Mouse (Mus musculus): ENCODE measurements around the gene Megf6. TPM values are rescaled to one million over a fixed set of nuclear protein-coding genes. Genes with fewer than 3 reads are reported as not detected.

Gene Megf6
- polyA plus RNA-seq, 1 experiment from 2014 or later, result 25.2 TPM

DNA sequence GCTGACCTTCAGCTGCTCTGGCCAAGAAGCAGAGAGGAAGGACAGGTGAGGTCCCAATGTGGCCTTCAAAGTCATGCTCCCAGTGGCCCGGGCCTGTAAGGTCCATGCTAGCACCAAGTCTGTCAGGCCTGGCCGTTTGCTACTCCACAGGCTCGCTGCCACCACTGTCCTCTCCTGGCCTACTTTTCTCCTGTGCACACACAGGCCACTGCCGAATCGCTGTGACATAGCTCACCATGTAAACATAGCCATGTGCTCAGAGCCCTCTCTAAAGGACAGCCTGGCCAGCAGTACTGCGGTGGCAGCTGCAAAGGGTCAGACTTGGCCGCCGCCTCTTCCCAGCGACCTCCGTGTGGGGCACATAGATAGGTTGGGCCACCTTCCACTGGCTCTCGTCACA is 16.4 kb upstream of the Megf6 start:
- H3K4me3 ChIP-seq (replicated peaks; ENCODE audit: low read length), result no peak overlapping the region
- peaks cover 26% of the 10 kb centered on the region for H3K36me3 ChIP-seq (ENCODE audit: control insufficient read depth, insufficient read depth, low read length)
- ATAC-seq (ENCODE audit: insufficient read depth, low FRiP score), result no peak
- WGBS, result 66% methylated on average over 11 of the region's 11 CpGs
- H3K9me3 ChIP-seq (replicated peaks; ENCODE audit: control insufficient read depth, low read length), result no peaks in the 10 kb centered on the region
- no peak overlapping the region for H3K27ac ChIP-seq (ENCODE audit: low read length)
- no peak overlapping the region for H3K9ac ChIP-seq (ENCODE audit: low read length)
- H3K4me2 ChIP-seq (ENCODE audit: low read depth, low read length), result no peak overlapping the region
- no peaks in the 10 kb centered on the region for H3K27me3 ChIP-seq (ENCODE audit: control insufficient read depth, insufficient read depth, low read length)
- no peaks in the 10 kb centered on the region for H3K4me1 ChIP-seq (ENCODE audit: control insufficient read depth, insufficient read depth, low read length)

DNA sequence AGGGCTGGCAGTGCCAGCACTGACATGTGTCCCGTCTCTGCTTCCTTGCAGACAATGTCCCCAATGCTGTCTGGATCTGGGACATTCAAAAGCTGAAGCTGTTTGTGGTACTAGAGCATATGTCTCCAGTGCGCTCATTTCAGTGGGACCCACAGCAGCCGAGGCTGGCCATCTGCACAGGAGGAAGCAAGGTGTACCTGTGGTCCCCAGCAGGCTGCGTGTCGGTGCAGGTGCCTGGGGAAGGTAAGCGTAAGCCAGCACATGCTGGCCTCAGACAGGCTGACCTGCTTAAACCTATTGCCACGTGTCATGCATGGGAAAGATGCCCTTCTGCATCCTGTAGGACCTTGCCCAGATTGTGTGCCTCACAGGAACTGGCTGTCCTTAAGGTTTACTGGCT is 14.5 kb upstream of the Megf6 start:
- Histone ChIP-seq H3K27me3 (ENCODE audit: control insufficient read depth, insufficient read depth, low read length) (no peaks in the 10 kb centered on the region), H3K36me3 (ENCODE audit: control insufficient read depth, insufficient read depth, low read length) (peaks cover 26% of the 10 kb centered on the region), H3K4me1 (ENCODE audit: control insufficient read depth, insufficient read depth, low read length) (peaks cover 9% of the 10 kb centered on the region; the same call in 1 of the 2 replicates), H3K4me3 (replicated peaks; ENCODE audit: low read length) (no peak overlapping the region), H3K9ac (ENCODE audit: low read length) (no peak overlapping the region), H3K4me2 (ENCODE audit: low read depth, low read length) (no peak overlapping the region), H3K27ac (ENCODE audit: low read length) (no peak overlapping the region), H3K9me3 (replicated peaks; ENCODE audit: control insufficient read depth, low read length) (no peaks in the 10 kb centered on the region)
- WGBS, result 79% methylated on average over 7 of the region's 7 CpGs
- no peak for ATAC-seq (ENCODE audit: insufficient read depth, low FRiP score)

DNA sequence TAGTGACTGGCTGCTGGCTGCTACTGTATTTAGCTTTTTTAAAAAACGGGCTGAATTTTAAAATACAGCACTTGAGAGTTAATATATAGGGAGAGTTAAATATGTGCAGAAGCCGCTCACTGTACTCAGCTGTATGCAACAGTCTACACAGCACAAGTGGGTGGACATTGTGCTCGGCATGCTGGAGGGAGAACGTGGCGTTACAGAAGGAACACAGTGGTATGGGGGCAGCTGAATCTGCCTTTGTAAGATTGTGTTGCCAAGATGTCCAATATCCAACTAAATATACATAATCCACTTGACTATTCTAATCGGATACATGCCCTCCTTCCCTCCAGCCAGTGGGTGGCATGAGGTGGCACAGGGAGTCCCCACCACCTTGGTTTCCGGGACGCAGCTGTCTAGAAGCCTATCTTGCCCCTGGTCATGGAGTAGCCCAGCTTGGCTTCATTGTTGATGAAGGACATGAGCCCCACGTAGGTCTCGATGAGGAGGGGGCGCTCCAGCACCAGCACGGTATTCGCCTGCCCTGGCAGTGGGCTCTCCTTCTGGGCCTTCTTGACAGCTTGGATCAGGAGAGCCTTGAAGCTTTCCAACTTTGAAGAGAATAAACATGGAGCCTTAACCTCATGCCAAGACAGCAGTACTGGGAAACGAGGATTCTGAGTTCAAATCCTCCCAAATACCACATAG is 12.4 kb upstream of the Megf6 start:
- H3K9me3 ChIP-seq (replicated peaks; ENCODE audit: control insufficient read depth, low read length), result no peaks in the 10 kb centered on the region
- 93% methylated on average over 14 of the region's 14 CpGs for WGBS
- no peak overlapping the region for H3K4me3 ChIP-seq (replicated peaks; ENCODE audit: low read length)
- H3K9ac ChIP-seq (ENCODE audit: low read length), result no peak overlapping the region
- no peak overlapping the region for H3K4me2 ChIP-seq (ENCODE audit: low read depth, low read length)
- peaks cover 14% of the 10 kb centered on the region; the same call in 1 of the 2 replicates for H3K4me1 ChIP-seq (ENCODE audit: control insufficient read depth, insufficient read depth, low read length)
- H3K36me3 ChIP-seq (ENCODE audit: control insufficient read depth, insufficient read depth, low read length), result peaks cover 20% of the 10 kb centered on the region
- no peaks in the 10 kb centered on the region for H3K27me3 ChIP-seq (ENCODE audit: control insufficient read depth, insufficient read depth, low read length)
- H3K27ac ChIP-seq (ENCODE audit: low read length), result no peak overlapping the region
- ATAC-seq (ENCODE audit: insufficient read depth, low FRiP score), result no peak

DNA sequence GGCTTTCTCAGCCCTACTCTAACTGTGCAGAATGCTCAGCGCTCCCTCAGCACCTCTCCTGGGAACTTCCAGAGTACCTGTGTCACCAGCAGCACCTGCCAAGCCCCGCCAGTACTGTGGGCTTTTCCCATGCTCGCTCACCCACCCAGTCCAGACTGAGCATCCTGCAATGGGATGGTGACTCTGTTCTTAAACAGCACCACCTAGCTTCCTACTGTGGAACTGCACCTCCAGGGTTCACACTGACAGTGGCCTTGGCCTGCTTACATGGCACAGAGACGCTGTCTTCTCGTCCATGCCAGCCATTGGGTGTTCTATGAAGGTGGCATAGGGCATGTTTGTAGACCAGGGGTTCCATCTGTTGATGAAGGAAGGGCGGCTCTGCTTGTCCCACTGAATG is 11.5 kb upstream of the Megf6 start:
- no peak for ATAC-seq (ENCODE audit: insufficient read depth, low FRiP score)
- Histone ChIP-seq H3K9me3 (replicated peaks; ENCODE audit: control insufficient read depth, low read length) (no peaks in the 10 kb centered on the region), H3K27ac (ENCODE audit: low read length) (no peak overlapping the region), H3K27me3 (ENCODE audit: control insufficient read depth, insufficient read depth, low read length) (no peaks in the 10 kb centered on the region), H3K4me1 (ENCODE audit: control insufficient read depth, insufficient read depth, low read length) (peaks cover 14% of the 10 kb centered on the region; the same call in 1 of the 2 replicates), H3K9ac (ENCODE audit: low read length) (no peak overlapping the region), H3K4me2 (ENCODE audit: low read depth, low read length) (0 out of 2 replicates have a peak overlapping the region, but pooled peaks have one; percentile 78), H3K36me3 (ENCODE audit: control insufficient read depth, insufficient read depth, low read length) (peaks cover 20% of the 10 kb centered on the region), H3K4me3 (replicated peaks; ENCODE audit: low read length) (no peak overlapping the region)
- 16% methylated on average over 6 of the region's 6 CpGs for WGBS

DNA sequence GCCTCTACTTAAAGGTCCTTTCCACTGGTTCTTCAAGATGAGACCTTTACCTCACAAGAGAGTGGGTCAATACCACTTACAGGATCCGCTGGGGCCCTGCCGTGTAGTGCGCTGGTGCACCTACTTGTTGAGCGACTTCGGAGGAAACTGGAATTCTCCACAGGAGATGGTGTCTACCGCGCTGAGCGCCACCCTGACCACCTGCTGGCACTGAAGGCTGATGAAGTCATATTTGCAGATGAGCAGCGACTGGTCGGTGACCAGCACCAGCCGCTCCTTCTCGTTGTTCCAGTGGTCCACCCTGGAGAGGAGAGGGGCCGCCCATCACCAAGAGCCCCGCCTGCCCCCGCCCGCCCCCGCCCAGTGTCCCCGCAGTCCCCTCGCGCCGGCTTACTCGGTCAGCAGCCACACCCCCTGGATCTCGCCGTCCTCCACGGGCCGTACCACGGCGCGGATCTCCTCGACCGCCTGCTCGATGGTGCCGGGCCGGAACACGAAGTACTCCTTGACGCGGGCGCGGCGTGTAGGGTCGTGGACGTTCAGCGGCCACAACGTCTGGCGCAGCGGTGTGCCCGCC is 10.5 kb upstream of the Megf6 start:
- Histone ChIP-seq H3K36me3 (ENCODE audit: control insufficient read depth, insufficient read depth, low read length) (peaks cover 20% of the 10 kb centered on the region), H3K27me3 (ENCODE audit: control insufficient read depth, insufficient read depth, low read length) (no peaks in the 10 kb centered on the region), H3K4me2 (ENCODE audit: low read depth, low read length) (peak overlapping the region; percentile 78), H3K4me3 (replicated peaks; ENCODE audit: low read length) (peak overlapping the region; percentile 94), H3K9me3 (replicated peaks; ENCODE audit: control insufficient read depth, low read length) (no peaks in the 10 kb centered on the region), H3K27ac (ENCODE audit: low read length) (peak overlapping the region; percentile 79), H3K4me1 (ENCODE audit: control insufficient read depth, insufficient read depth, low read length) (peaks cover 14% of the 10 kb centered on the region; the same call in 1 of the 2 replicates), H3K9ac (ENCODE audit: low read length) (peak overlapping the region; percentile 85)
- 2% methylated on average over 47 of the region's 47 CpGs for WGBS
- ATAC-seq (ENCODE audit: insufficient read depth, low FRiP score), result peak; percentile 32

DNA sequence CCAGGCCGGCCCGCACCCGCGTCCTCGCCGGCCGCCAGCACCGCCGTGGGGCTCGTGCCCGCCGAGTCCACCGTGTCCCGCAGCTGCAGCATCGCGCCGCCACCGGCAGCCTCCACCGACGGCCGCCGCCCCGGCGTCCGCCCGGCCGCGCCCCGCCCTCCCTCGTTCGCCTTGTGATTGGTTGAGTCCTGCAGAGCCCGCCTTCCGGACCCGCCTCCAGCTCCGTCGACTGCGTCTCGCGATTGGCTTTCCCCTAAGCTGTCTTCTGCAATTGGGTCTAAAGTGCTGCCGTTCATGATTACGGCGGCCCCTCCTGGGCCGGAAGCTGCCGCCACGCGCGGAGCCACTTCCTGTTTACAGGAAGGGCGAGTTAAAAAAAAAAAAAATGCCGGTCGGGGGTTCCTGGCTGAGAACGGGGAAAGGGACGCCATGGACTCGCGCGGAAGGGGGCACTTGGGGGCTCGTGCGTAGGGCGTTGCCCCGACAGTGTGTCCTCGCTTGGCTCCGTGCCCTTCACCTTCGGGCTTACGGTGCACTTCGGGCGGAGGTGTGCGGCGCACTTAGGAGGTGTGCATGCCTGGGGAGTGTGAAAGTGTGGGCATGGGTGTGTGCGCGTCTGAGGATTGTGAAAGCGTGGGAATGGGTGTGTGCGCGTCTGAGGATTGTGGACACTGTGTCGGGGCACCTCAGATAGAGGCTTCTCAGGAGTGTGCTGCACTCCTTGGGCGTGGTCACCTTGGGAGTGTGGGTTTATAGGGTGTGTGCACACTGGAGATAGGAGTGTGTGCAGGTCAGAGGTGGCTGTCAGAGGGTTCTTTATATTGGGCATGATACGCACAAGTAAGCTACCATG is 9.8 kb upstream of the Megf6 start, which contains the start of gene Tprgl:
Gene Tprgl, minus strand, starts transcription at position 129 of the 853 bp plus-strand sequence.
- Histone ChIP-seq H3K9ac (ENCODE audit: low read length) (peak within 1 kb of the TSS; percentile 85), H3K4me3 (replicated peaks; ENCODE audit: low read length) (peak within 1 kb of the TSS; percentile 94), H3K4me1 (ENCODE audit: control insufficient read depth, insufficient read depth, low read length) (peaks cover 14% of the 10 kb centered on the region; the same call in 1 of the 2 replicates), H3K4me2 (ENCODE audit: low read depth, low read length) (peak within 1 kb of the TSS; percentile 84), H3K9me3 (replicated peaks; ENCODE audit: control insufficient read depth, low read length) (no peaks in the 10 kb centered on the region), H3K27ac (ENCODE audit: low read length) (peak within 1 kb of the TSS; percentile 84), H3K36me3 (ENCODE audit: control insufficient read depth, insufficient read depth, low read length) (peaks cover 20% of the 10 kb centered on the region), H3K27me3 (ENCODE audit: control insufficient read depth, insufficient read depth, low read length) (no peaks in the 10 kb centered on the region)
- WGBS, result under 1% methylated on average over 71 of the region's 75 CpGs
- peak; percentile 96 for ATAC-seq (ENCODE audit: insufficient read depth, low FRiP score)

DNA sequence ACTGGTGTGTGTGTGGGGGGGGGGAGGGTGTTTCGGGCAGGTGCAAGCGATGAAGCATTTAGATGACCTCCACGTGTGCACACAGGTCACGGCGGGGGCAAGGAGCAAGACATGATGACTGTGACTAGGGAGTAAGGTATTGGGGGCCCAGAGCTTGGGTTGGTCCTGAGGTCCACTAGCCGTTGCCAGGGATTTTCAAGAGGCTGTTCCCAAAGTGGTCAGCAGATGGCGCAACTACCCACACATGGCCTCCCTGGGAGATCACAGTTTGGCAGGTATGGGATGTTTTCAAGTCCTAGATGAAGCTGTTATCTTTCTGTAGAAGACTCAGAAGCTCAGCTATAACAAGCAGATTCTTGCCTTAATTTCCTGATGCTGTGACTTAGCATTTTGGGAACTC is 7.2 kb upstream of the Megf6 start:
- H3K4me3 ChIP-seq (replicated peaks; ENCODE audit: low read length), result no peak overlapping the region
- H3K36me3 ChIP-seq (ENCODE audit: control insufficient read depth, insufficient read depth, low read length), result peaks cover 4% of the 10 kb centered on the region
- no peak for ATAC-seq (ENCODE audit: insufficient read depth, low FRiP score)
- H3K9me3 ChIP-seq (replicated peaks; ENCODE audit: control insufficient read depth, low read length), result no peaks in the 10 kb centered on the region
- H3K27ac ChIP-seq (ENCODE audit: low read length), result no peak overlapping the region
- H3K27me3 ChIP-seq (ENCODE audit: control insufficient read depth, insufficient read depth, low read length), result 0 out of 2 replicates have a peak, but pooled peaks cover under 1% of the 10 kb centered on the region
- 16% methylated on average over 7 of the region's 7 CpGs for whole genome bisulfite sequencing
- no peak overlapping the region for H3K9ac ChIP-seq (ENCODE audit: low read length)
- H3K4me2 ChIP-seq (ENCODE audit: low read depth, low read length), result no peak overlapping the region
- peaks cover 14% of the 10 kb centered on the region; the same call in 1 of the 2 replicates for H3K4me1 ChIP-seq (ENCODE audit: control insufficient read depth, insufficient read depth, low read length)

DNA sequence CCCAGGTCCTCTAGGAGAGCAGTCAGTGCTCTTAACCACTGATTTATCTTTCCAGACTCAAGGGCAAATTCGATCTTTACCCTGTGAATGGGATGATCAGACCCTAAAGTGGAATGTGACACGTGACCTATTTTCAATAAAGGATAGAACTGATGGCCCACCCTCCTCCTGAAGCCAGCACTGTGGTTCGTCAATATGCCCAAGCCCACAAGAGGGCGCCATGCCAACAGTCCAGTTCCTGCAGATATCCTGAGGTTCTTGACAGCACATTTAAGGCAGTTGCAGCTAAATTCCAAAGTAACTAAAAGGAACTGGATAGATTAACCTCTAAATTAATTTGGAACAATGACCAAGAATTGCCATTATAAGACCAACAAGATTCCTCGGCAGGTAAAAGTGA is 3.5 kb upstream of the Megf6 start:
- no peak overlapping the region for H3K4me3 ChIP-seq (replicated peaks; ENCODE audit: low read length)
- no peak overlapping the region for H3K27ac ChIP-seq (ENCODE audit: low read length)
- H3K9me3 ChIP-seq (replicated peaks; ENCODE audit: control insufficient read depth, low read length), result no peaks in the 10 kb centered on the region
- WGBS, result 20% methylated on average over 5 of the region's 5 CpGs
- H3K27me3 ChIP-seq (ENCODE audit: control insufficient read depth, insufficient read depth, low read length), result peaks cover 36% of the 10 kb centered on the region
- peaks cover 7% of the 10 kb centered on the region for H3K4me1 ChIP-seq (ENCODE audit: control insufficient read depth, insufficient read depth, low read length)
- no peak overlapping the region for H3K9ac ChIP-seq (ENCODE audit: low read length)
- H3K4me2 ChIP-seq (ENCODE audit: low read depth, low read length), result no peak overlapping the region
- no peak for ATAC-seq (ENCODE audit: insufficient read depth, low FRiP score)
- H3K36me3 ChIP-seq (ENCODE audit: control insufficient read depth, insufficient read depth, low read length), result no peaks in the 10 kb centered on the region

Data from stomach, embryonic 16.5 days (tissue).